Mouse (Mus musculus) CH12.LX (cell line): ENCODE measurements around the gene Gm9803. TPM values are rescaled to one million over a fixed set of nuclear protein-coding genes. Genes with fewer than 3 reads are reported as not detected.

Source experiments
- DNase-seq: peaks from one replicate; pipeline ENCODE4 v3.0.0-alpha.2; 2013; ENCODE audit errors: extremely low read depth
- H3K27ac ChIP-seq: 2 replicates; pipeline ENCODE4 v1.5.1; 2012; ENCODE audit warnings: low read depth, mild to moderate bottlenecking, control low read depth, moderate library complexity; ENCODE audit not compliant: insufficient read depth
- H3K27me3 ChIP-seq: replicated peaks from 2 replicates; pipeline ENCODE3; 2012; ENCODE audit warnings: inconsistent platforms
- H3K36me3 ChIP-seq, 2 experiments: replicated peaks in 1 of 2; 2 replicates each; pipeline versions ENCODE3 to v1.6.1; 2012; ENCODE audit warnings: inconsistent platforms in 1 of 2, low read length in 1 of 2, mild to moderate bottlenecking in 1 of 2, mixed read lengths in 1 of 2, moderate library complexity in 1 of 2; ENCODE audit not compliant: control insufficient read depth in 1 of 2, insufficient read depth in 1 of 2
- H3K4me1 ChIP-seq, 2 experiments: 2 replicates each; pipeline ENCODE4 v1.6.1; 2012; ENCODE audit warnings: inconsistent platforms in 1 of 2, moderate library complexity in 1 of 2; ENCODE audit not compliant: insufficient read depth in 2 of 2, control insufficient read depth in 1 of 2
- H3K4me2 ChIP-seq: 2 replicates; pipeline ENCODE4 v1.6.1; 2012; ENCODE audit warnings: low read depth, mild to moderate bottlenecking, control low read depth; ENCODE audit not compliant: poor library complexity, insufficient read depth, severe bottlenecking
- H3K4me3 ChIP-seq, 3 experiments: fragments of 150-350 bp in 1 of 3; sonication (generic) in 1 of 3; replicated peaks in 1 of 3; 2 replicates each; pipeline versions ENCODE3 to v1.5.1; 2011 to 2012; ENCODE audit warnings: low read depth in 2 of 3, low read length in 2 of 3, mild to moderate bottlenecking in 2 of 3, moderate library complexity in 2 of 3, control low read depth in 1 of 3, improper control_type of control experiment in 1 of 3, inconsistent platforms in 1 of 3, mixed read lengths in 1 of 3; ENCODE audit not compliant: poor library complexity in 1 of 3
- H3K79me2 ChIP-seq: replicated peaks from 2 replicates; pipeline ENCODE4 v1.6.1; 2012; ENCODE audit warnings: mild to moderate bottlenecking, moderate library complexity; ENCODE audit not compliant: control insufficient read depth, poor library complexity, insufficient read depth, severe bottlenecking; ENCODE audit errors: extremely low read depth
- H3K9ac ChIP-seq: 2 replicates; pipeline ENCODE4 v1.6.1; 2012; ENCODE audit warnings: low read depth, mild to moderate bottlenecking, control low read depth, moderate library complexity; ENCODE audit not compliant: insufficient read depth
- H3K9me3 ChIP-seq: replicated peaks from 2 replicates; pipeline ENCODE3; 2012; ENCODE audit warnings: low read length, inconsistent platforms, mixed read lengths
- BHLHE40 ChIP-seq: IDR thresholded peaks from 2 replicates; pipeline ENCODE4 v1.6.1; 2011; ENCODE audit warnings: mild to moderate bottlenecking, low read depth, low read length, improper control_type of control experiment
- CTCF ChIP-seq, 2 experiments: IDR thresholded peaks in 1 of 2; conservative IDR thresholded peaks in 1 of 2; 2 replicates each; pipeline ENCODE4 v1.5.1; 2011 to 2012; ENCODE audit warnings: low read depth in 2 of 2, low read length in 2 of 2, improper control_type of control experiment in 1 of 2, inconsistent platforms in 1 of 2, mild to moderate bottlenecking in 1 of 2, moderate library complexity in 1 of 2
- HCFC1 ChIP-seq: IDR thresholded peaks from 2 replicates; pipeline ENCODE4 v1.6.1; 2012; ENCODE audit warnings: low read depth, mild to moderate bottlenecking, inconsistent platforms, low read length, improper control_type of control experiment
- JUN ChIP-seq: IDR thresholded peaks from 2 replicates; pipeline ENCODE4 v1.6.1; 2011; ENCODE audit warnings: low read depth, mild to moderate bottlenecking, low read length, improper control_type of control experiment, moderate library complexity; ENCODE audit not compliant: insufficient read depth
- MAZ ChIP-seq: IDR thresholded peaks from 2 replicates; pipeline ENCODE4 v1.6.1; 2012; ENCODE audit warnings: low read depth, mild to moderate bottlenecking, inconsistent platforms, low read length, improper control_type of control experiment, moderate library complexity
- MEF2A ChIP-seq: IDR thresholded peaks from 2 replicates; pipeline ENCODE4 v1.6.1; 2014; ENCODE audit warnings: low read depth, mild to moderate bottlenecking, inconsistent platforms, low read length, improper control_type of control experiment, borderline replicate concordance
- NRF1 ChIP-seq: IDR thresholded peaks from 2 replicates; pipeline ENCODE4 v1.6.1; 2014; ENCODE audit warnings: low read depth, mild to moderate bottlenecking, inconsistent platforms, low read length, improper control_type of control experiment, moderate library complexity
- PAX5 ChIP-seq: IDR thresholded peaks from 2 replicates; pipeline ENCODE4 v1.6.1; 2012; ENCODE audit warnings: low read length, inconsistent platforms, mixed read lengths
- POLR2AphosphoS2 ChIP-seq: IDR thresholded peaks from 2 replicates; pipeline ENCODE4 v1.6.1; 2011; ENCODE audit warnings: low read depth, low read length, improper control_type of control experiment
- RCOR1 ChIP-seq: conservative IDR thresholded peaks from 2 replicates; pipeline ENCODE4 v1.6.1; 2012; ENCODE audit warnings: low read depth, mild to moderate bottlenecking, inconsistent platforms, low read length, improper control_type of control experiment
- SMC3 ChIP-seq: IDR thresholded peaks from 2 replicates; pipeline ENCODE4 v1.6.1; 2011; ENCODE audit warnings: low read depth, low read length, improper control_type of control experiment
- TBP ChIP-seq: conservative IDR thresholded peaks from 2 replicates; pipeline ENCODE4 v1.6.1; 2011; ENCODE audit warnings: low read depth, low read length, improper control_type of control experiment
- USF1 ChIP-seq: IDR thresholded peaks from 2 replicates; pipeline ENCODE4 v1.6.1; 2014; ENCODE audit warnings: low read depth, mild to moderate bottlenecking, inconsistent platforms, low read length, improper control_type of control experiment
- ZC3H11A ChIP-seq: IDR thresholded peaks from 2 replicates; pipeline ENCODE4 v1.6.1; 2012; ENCODE audit warnings: low read depth, mild to moderate bottlenecking, inconsistent platforms, low read length, improper control_type of control experiment
- dilution Hi-C: fragments of 300-500 bp; cut with MboI; formaldehyde crosslinking; loops from 2 replicates; pipeline ENCODE4 v1.14.3; 2020; ENCODE audit warnings: low sequenced_read_pairs; ENCODE audit not compliant: extremely low pct_unique_long_range_greater_than_20kb, extremely low pct_ligation_motif_present
- in situ Hi-C: fragments of 300-500 bp; cut with MboI; formaldehyde crosslinking; loops from 3 replicates; pipeline ENCODE4 v1.14.3; 2019; ENCODE audit warnings: low sequenced_read_pairs, low pct_ligation_motif_present, low pct_unique_long_range_greater_than_20kb, mixed read lengths
- polyA plus RNA-seq: library from polyadenylated mRNA; unstranded; fragments of >175 nt; gene quantifications from 2 replicates; pipeline ENCODE4 v1.2.1, GENCODE M21; 2012; ENCODE audit warnings: low read depth; ENCODE audit not compliant: insufficient read length
- total RNA-seq, 2 experiments: library from RNA; depleted of rRNA; stranded (reverse); fragments of 300-350 nt in 1 of 2; fragments of >200 nt in 1 of 2; gene quantifications; 2 replicates each; pipeline ENCODE4 v1.2.3; 2012 to 2014

The Gm9803 gene
- total and polyA plus RNA-seq, 3 experiments, result 23.2 to 120 (median 99.7) TPM

DNA sequence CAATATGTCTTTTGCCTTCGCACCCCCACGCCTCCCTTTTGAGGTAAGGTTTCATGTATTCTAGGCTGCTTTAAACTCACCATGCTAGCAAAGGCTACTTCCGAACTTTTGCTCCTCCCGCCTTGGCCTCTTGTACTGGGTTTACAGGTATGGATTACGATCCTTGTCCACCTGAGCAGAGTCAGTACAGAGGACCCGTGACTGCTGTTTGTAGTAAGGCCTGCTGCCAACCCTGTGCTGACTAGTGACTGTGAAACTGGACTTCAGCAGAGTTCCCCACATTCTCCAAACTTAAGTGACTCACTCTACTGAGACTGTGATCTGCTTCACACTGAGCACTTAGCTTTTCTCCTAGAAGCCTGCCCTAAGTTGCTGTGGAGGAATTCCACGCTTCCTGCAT is 13.8 kb downstream of the Gm9803 start:
- no peak overlapping the region for H3K4me3 ChIP-seq
- TF ChIP-seq CTCF (conservative IDR thresholded peaks at IDR 0.05 in 1 of 2, IDR thresholded peaks at IDR 0.05 in 1 of 2; ENCODE audit: low read depth in 2 of 2, low read length in 2 of 2), result no peak
- TF ChIP-seq RCOR1, result no peak
- no peak for TF ChIP-seq PAX5
- TF ChIP-seq MAZ, result no peak
- no peak for TF ChIP-seq NRF1
- no peak for TF ChIP-seq POLR2AphosphoS2
- no peak for TF ChIP-seq SMC3
- no peak for TF ChIP-seq HCFC1
- TF ChIP-seq ZC3H11A, result no peak
- TF ChIP-seq JUN, result no peak
- no peak for TF ChIP-seq TBP
- no peak for TF ChIP-seq BHLHE40
- no peak for TF ChIP-seq USF1
- dilution Hi-C loops, result no loop called here
- no peak overlapping the region for H3K4me2 ChIP-seq
- H3K27me3 ChIP-seq, result no peaks in the 10 kb centered on the region
- H3K36me3 ChIP-seq, result peaks cover 7 to 47% of the 10 kb centered on the region in 2 experiments
- in situ Hi-C loops, result no loop called here
- H3K27ac ChIP-seq, result no peak overlapping the region
- no peak overlapping the region for H3K9ac ChIP-seq
- DNase-seq, result no peak
- no peaks in the 10 kb centered on the region for H3K9me3 ChIP-seq
- peaks cover 2% of the 10 kb centered on the region; the same call in 1 of the 2 replicates for H3K79me2 ChIP-seq
- H3K4me1 ChIP-seq, result peaks cover 6 to 20% of the 10 kb centered on the region in 2 experiments; a peak in 3 of 4 replicates

DNA sequence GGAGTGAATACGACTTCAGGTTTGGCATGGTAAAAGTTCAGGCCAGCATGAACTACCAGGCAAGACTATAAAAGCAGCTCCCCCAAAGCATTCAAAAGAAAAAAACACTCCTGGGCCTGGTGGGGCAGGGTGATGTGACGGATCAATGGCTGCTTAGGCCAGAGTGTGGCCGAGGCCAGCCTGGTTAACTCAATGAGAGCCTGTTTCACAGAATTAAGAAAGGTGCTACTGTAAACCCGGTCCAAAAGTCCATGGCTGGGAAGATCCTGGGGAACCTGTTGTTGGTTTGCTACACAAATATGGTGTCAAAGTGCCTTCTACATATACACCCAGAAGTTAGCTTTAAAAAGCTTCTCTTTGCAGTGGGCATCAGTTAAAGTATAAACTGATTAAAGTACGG is 14.9 kb downstream of the Gm9803 start:
- Histone ChIP-seq H3K4me3 (no peak overlapping the region), H3K27ac (no peak overlapping the region), H3K79me2 (peaks cover 2% of the 10 kb centered on the region; the same call in 1 of the 2 replicates), H3K9me3 (no peaks in the 10 kb centered on the region), H3K4me1 (peaks cover 6 to 20% of the 10 kb centered on the region in 2 experiments; a peak in 3 of 4 replicates), H3K36me3 (peaks cover 4 to 35% of the 10 kb centered on the region in 2 experiments), H3K4me2 (no peak overlapping the region), H3K27me3 (no peaks in the 10 kb centered on the region), H3K9ac (no peak overlapping the region)
- DNase-seq, result no peak
- in situ Hi-C loops (no loop called here), dilution Hi-C loops (no loop called here)
- TF ChIP-seq ZC3H11A (no peak), MEF2A (no peak)
